Mouse (Mus musculus): ENCODE results near the gene Dbf4. TPM values are rescaled to one million over a fixed set of nuclear protein-coding genes. Genes with fewer than 3 reads are reported as not detected.

Gene Dbf4
- 35.5 and 40.2 TPM in 2 replicates for polyA plus RNA-seq (2015; fragmentation: Nextera tagmentation; extraction: Ambion mirVana)

GRCm38 (mm10) chr5:8422157-8422931 lies at the start of gene Dbf4, which contains the start of gene Slc25a40:
Dbf4 (minus strand) TSS chr5:8422716.
Slc25a40 (plus strand) TSS chr5:8422850.

GRCm38 (mm10) chr5:8367614-8368327 lies 54.7 kb downstream of the Dbf4 start, which contains the start of gene Adam22:
Adam22 (minus strand) TSS chr5:8368160.

Other genes with a start within 250 kb of the Dbf4 start
- 1.1 TPM in 2 replicates for gene Adam22, start 54.6 kb downstream of the Dbf4 start, polyA plus RNA-seq (2015; fragmentation: Nextera tagmentation; extraction: Ambion mirVana)
- 9.0 and 10.5 TPM in 2 replicates for gene Slc25a40, start 134 bp upstream of the Dbf4 start, polyA plus RNA-seq (2015; fragmentation: Nextera tagmentation; extraction: Ambion mirVana)
- 0.20 and 0.28 TPM in 2 replicates for gene Rundc3b, start 200.2 kb upstream of the Dbf4 start, polyA plus RNA-seq (2015; fragmentation: Nextera tagmentation; extraction: Ambion mirVana)
- gene Abcb1a, start 237.4 kb upstream of the Dbf4 start, polyA plus RNA-seq (2015; fragmentation: Nextera tagmentation; extraction: Ambion mirVana), result 0.95 and 1.1 TPM in 2 replicates